Mouse (Mus musculus) fat pad, adult 2 months (tissue): ENCODE data around the gene Foxp1.

ENCODE experiments used
- DNase-seq: peaks from one replicate; pipeline ENCODE4 v3.0.0-alpha.2; 2011; ENCODE audit warnings: low read depth, low spot score; ENCODE audit errors: extremely low read depth

Gene Foxp1

DNA sequence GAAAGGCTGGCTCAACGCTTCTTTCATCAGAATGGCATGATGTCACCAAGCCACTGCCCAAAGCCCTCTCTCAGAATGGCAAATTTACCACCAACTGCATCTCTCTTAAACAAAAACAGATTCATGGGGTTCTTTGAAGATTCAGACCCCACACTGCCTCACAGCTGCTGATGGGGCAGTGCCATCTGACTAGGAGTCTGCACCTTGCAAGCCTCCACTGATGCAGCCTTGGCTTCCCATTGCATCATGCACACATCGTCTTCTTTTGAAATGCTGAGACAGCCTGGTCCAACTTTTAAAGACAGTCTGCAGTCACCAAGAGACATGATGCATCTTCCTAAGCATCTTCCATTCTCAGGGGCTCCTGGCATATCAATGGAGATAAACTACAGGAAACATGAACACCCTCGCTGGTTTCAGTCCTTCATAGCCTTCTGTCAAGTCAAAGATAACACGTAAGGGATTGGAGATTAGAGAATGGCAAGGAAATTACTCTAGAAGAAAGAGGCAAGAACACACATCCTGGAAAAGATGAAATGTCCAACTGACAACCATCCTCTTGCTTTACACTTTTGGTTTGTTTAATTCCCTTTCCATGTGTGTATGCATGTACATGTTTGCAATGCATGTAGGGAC, 154.3 kb downstream of the Foxp1 start:
- no peak for DNase-seq

DNA sequence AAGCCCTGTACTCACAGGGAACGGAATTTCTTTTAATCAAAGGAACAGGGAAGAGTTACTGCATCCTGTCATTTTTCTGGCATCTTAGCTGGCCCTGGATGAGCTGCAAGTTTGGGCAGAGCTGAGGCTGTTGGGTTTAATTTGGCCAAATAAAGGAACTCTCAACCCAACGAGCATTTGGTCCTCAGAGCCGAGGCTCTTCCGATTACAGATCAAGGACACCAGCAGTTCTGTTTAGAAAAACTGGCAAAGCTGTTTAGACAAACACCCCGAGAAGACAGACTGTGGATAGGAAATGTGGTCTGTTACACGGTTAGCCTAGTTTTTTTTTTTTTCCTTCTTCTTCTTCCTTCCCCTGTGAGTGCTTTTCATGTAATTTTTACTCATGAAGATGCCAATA, 158.0 kb downstream of the Foxp1 start:
- no peak for DNase-seq

DNA sequence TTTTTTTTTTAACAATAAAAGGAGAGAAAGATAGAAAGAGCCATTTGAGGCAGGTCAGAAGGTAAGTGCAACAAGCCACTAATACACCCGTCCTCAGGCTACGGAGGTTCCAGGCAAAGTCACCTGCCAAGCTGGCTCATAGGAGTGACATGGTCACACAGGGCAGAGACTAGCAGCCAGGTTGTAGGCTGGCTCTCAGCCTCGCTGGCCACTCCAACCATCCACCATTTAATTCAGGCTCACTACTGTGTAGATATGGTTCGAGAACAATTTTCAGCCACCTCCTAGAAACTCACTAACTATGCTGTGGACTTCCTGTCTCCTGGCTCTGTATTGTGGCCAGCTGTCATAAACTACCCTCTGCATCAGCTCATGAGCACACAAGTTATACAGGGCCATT, 161.9 kb downstream of the Foxp1 start:
- no peak for DNase-seq

DNA sequence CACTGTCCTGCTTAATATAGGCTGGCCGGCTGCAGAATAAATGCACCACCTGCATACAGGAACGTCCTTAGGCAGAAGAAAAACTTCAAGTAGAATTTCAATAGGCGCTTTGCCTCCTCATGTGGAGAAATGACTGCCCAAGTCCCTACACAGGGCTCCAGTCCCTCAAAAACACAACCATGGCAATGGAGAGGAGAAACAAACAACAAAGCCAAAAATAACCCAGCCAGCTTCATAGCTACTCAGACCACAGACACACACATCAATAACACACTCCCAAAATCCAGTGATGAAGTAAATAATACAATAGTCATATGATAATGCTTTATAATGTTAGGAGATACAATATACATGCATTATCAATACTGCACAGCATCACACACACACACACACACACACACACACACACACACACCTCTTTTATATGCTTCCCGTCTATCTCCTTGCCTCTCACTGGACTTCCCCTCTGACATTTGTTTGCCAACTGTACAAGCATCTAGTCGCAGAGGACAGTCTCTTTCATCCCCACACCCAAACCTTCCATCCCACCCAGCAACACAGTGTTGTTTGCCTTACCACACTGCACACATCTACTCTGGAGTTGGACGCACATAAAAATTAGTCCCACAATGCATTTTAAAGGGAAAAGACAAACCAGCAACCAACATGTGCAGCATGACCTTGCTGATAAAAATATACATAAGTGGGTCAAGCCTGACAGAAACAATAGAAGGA, 162.6 kb downstream of the Foxp1 start:
- no peak for DNase-seq

DNA sequence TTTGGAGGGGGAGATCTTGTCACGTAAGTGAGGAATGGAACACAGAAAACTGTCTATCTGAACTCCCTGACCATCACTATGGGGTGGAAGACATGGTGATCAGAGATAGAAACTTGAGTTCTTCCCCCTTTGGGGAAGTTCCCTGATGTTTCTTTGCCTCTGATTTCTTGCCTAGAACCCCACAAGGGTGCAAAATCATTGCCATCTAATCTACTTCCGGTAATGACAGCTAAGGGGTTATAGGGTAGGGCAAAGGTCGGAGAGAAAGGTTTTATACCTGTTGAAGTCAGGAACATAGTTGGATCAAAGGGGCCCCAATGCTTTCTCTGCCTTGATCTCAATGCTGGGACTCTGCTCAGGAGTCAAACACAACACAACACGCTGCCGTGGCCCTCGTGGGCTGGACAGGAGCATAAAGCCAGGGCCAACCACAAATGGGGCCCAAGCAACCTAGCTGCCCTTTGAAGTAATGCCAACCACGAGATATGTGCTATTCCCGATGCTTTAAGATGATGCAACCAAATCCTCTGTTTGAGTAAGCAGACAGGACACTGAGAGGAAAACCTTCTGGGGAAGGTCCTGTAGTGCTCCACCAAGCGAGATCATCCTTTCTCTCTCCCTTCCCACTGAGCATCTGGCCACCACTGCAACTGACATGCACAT, 163.4 kb downstream of the Foxp1 start:
- DNase-seq: no peak

DNA sequence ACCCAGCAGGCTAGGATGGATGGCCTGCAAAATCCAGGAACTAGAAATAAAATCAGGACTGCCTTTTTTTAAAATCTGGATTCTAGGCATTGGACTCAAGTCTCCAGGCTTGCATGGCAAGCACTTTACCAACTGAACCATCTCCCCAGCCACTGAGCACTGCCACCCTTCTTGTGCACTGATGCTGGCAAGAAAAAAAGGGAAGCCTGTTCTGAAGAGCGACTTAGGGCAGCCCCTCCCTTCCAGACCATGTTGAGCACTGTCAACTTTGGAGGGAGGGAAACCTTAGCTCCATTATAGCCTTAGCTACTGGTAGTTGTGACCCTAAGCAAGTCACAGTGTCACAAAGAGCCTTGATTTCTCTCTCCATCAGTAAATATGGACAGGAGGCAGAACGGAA, 164.6 kb downstream of the Foxp1 start:
- DNase-seq: no peak

DNA sequence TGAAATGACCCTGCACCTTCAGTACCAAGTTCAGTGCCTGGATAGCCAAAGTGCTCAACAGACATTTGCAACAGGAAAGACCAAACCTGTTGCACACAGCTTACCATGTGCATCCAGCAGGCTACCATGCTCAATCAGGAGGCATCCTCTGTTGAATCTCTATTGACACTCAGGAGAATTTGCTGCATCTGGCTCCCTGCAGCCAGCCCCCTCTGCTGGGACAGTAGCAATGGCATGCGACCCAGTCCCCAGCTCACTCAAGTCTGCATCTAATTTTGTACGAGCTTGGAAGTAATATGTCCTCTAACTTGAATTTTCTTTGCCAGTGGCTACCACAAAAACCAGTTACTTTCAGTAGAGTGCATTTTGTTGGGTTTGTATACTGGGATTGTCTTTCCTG, 168.2 kb downstream of the Foxp1 start:
- DNase-seq: no peak

DNA sequence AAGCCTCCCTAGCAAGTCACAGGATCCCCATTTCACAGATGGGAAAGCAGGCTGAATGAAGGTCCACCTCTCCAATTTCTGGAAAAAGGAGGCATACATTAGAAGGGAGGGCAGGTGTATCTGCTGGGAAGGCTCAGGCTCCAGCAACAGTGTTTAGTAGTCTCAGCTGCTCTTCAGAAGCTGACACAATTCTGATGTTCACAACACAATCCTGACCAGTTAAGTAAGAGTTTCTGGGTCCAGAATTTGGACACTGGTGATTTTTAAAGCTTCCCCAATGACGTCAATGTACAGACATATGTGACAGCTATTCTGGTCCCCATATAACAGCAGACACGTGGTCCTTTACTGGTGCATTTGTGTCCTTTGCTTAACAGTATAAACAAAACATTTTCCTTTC, 169.1 kb downstream of the Foxp1 start:
- DNase-seq: no peak

DNA sequence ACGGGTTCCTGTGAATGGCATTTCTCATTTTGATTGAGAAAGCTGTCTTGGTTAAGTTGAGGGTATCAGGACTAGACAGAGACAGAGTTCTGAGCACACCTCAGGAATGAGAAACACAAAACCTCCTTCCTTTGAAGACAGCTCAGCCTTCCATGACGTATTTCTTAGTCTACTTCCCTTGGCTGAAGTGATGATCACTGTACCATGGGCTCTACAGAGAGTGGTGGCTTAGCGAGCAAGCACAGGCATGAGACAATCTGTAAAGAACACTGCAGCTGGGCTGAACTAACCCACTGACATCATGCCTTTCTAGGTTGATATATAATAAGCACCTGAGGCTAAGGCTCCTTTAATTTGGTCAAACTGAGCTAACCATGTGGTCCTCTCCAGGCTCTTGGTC, 172.0 kb downstream of the Foxp1 start:
- no peak for DNase-seq

DNA sequence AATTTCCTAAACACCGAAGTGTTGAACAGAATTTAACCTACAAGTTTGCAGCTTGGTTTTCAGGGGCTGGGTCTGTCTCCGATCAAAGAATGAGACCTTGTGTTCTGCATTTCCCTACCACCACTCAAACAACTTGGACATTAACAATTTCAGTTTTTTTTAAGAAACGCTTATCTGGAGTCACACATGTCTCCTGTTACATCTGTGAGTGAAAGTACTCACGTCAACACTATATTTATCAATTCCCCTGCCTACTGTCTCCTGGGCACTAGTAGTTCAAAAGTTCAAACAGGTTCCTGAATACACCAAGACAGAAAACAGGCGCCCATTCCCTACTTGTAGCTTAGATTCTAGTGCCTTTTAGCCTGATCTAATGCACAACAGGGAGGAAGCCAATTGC, 172.4 kb downstream of the Foxp1 start:
- DNase-seq: no peak

DNA sequence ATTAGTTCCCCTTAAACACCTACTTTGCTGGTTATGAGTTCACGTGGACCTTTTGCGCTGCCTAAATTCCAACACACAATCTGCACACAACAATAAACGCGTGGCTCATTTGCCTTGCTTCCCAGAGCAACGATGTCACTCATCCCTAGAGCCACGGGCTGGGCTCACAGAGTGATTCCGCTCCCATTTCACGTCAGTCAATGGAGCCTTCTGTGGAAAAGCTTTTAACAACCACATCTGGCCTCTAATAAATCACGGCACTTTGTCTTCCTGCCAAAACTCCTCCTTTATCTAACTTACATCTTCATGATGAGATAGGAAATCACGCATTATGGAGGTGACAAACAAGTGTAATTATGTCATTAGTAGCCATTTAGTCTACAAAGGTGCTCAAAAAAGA, 174.7 kb downstream of the Foxp1 start:
- no peak for DNase-seq

DNA sequence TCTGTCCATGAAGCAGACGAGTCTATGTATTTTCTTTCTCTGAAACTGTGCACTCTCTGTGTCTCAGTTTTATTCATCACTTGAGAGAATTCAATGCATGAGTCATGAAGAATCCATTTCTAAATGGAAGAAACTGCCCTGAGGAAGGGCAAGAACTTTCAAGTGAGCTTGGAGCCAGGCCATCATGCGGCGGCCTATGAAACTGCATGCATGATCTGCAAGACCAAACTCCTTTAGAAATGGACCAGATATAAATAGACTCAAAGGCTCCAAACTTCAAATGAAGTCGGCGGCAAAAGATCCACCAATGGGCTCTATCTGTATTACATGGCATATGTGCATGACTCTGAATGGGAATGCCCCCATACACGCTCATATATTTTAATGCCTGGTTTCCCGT, 177.6 kb downstream of the Foxp1 start:
- DNase-seq: no peak

DNA sequence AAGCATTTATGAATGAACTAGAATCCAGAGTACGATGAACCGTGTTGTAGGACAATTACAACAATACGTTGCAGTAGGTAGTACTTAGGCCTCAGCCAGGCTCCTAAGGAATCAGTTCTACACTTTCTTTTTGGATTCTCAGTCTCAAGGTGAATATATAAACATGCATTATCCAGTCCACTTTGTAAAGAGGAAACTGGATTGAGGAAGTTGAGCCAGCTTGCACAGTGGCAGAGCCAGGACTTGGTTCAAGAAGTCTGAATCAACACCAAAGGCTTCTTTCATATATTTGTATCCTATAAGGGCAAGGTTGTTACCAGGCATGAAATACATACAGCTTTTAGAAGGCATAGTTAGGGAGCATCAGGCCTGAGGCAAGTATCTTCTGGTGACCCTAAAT, 178.2 kb downstream of the Foxp1 start:
- no peak for DNase-seq

DNA sequence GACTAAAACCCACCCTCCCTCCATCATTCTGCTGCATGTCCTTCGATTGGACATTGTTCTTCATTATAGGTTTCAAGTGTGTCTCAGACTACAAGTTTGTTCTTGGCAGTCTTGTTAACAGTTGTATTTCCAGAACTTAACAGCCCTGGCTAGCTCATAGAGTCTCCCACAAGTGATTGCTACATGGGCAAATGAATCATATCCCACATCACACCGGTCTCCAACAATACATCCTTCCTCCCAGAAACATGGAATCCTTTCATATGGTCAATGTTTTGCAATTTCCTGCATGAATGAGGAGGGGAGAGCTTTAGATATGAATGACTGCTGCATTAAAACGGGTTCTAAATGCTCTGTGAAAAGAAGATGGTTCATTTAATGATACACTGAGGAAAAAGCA, 178.7 kb downstream of the Foxp1 start:
- DNase-seq: no peak

DNA sequence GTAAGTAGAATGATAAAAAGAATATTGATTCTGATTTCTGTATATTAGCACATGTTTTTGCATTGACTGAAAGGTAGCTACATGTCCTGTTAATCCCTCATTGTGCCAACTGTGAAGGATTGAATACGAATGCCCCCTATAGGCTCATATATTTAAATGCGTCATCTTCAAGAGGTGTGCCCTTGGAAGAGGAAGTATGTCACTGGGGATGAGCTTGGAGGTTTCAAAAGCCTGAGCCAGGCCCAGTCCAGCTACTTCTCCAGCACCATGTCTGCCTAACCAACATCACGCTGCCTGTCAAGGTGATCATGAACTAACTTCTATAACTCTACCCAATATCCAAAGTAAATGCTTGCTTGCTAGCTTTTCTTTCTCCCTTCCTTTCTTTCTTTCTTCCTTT, 180.1 kb downstream of the Foxp1 start:
- DNase-seq: no peak

DNA sequence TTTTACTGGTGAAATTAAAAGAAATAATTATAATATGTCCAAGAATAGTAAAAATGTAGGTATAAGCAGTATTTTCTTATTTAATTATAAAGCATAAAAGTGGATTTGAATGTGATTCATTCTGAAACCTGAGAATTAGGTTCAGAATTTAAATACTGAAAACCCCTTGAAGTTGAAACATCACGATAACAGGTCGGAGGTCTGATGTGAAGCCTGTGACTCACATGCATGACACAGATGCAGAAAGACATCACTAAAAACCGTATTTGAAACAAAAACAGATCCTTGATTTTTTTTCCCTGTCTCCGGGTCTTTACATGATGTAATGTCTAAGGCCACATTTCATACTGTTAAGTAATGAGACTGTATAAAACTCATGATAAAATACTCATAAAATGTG, 181.6 kb downstream of the Foxp1 start:
- no peak for DNase-seq

DNA sequence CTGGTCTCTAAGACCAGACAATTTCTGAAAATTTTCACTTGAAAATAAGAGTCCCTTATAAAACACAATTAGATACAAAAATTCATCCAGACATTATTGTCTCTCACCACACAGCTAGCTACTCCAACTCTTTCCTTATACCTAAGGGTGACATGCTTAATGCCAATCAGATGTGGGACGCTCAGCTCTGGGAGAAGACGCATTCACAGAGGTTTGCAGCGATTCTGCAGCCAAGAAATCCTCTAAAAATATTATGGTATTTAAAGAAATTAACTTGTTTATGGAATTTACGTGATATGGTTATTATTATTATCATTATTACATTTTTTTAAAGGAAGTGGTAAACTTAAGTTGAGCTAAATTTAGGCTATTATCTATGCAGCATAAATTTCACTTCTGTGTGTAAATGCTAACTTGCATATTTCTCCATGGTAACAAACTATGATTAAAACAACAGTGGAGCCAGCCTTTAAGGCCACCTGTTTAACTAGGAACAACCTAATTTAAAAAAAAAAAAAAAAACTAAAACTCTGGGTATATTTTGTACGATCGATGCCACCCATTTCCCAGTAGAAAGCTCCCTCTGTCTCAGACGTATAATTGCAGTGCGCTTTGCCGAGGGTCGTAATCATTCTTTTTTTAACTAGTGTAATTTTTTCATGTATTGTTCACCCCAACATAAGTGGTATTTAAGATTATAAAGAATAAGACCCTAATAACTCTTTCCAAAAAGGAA, 182.4 kb downstream of the Foxp1 start:
- DNase-seq: no peak

DNA sequence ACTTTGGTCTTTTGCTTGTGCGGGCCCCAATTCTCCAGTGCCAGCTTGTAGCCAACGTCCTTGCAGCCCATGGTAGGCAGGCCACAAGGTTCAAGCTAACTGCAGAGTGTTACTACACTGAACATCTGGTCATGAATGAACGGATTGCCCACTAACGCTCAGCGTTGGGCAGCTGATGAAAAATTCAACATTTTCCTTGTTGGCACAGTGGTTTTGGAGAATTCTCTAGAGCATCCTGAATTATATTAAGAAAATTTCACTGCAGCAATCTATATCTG, 183.2 kb downstream of the Foxp1 start:
- no peak for DNase-seq

DNA sequence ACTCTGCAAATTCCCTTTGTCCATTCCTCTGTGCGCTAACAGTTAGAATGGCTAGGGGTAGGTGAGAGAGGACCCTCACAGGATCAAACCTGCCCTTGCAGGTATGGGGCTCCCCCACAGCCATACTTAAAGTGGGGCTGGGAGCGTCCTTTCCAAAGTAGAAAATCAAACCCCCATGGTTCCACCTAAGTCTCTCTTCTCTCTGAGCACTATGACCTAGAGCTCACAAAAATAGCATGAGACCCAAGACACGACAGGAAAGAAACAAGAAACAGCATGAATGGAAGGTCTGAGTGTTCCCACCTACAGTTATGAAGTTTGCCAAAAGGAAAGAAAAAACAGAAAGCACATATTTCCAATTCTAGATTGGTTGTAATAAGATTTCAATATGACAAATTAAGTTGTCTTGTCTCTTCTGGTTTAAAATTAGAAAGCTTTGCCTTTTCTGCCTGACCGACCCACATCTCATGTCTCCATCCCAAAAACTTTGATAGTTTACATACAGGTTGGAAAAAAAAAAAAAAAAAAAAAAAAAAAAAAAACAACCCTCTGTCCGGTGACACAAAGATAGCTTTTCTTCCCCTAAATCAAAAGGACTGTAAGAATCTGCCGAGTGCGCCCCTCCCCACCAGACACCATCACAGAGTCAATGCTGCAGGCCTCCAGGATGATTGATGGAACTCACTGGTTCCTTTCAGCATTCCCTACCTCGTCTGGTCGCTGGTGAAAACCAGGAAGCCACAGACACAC, 183.8 kb downstream of the Foxp1 start:
- no peak for DNase-seq

DNA sequence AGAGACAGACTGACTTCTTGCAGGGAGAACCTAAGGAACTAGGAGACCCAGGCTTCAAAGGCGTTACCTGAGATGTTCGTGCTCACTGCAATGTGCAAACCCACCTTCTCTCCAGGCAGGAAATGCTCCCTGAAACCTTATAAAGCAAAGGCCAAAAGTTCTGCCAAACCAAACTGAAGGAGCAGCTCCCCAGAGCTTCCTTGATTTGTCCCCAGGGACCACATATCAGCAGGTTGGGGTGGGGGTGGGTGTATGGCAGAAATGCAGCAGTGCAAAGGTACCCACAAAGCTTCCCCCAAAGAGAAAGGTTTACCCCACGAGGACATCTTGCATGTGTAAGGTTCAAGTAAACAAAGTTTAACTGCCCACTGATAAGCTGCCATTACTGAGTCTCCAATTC, 184.3 kb downstream of the Foxp1 start:
- DNase-seq: no peak

DNA sequence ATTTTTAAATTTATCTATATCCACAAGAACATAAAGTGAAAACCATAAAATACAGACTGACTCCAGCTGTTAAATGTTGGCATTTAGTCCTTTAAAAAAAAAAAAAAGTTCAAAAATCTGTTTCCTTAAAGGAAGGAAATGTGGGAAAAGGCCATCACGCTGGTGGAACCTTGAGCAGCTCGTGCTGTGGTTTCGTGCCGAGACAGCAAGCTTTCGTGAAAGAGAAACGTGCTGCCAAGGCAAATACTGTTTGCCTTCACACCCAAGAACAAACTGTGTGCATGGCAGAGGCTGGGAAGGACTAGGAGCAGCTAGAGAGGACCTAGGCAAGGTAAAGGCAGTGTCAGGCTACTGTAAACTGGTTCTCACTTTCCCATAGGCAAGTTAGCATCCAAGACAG, 184.9 kb downstream of the Foxp1 start:
- no peak for DNase-seq
